21 mouse cellular contexts compared by ENCODE assay signal in the genomic region with DNA sequence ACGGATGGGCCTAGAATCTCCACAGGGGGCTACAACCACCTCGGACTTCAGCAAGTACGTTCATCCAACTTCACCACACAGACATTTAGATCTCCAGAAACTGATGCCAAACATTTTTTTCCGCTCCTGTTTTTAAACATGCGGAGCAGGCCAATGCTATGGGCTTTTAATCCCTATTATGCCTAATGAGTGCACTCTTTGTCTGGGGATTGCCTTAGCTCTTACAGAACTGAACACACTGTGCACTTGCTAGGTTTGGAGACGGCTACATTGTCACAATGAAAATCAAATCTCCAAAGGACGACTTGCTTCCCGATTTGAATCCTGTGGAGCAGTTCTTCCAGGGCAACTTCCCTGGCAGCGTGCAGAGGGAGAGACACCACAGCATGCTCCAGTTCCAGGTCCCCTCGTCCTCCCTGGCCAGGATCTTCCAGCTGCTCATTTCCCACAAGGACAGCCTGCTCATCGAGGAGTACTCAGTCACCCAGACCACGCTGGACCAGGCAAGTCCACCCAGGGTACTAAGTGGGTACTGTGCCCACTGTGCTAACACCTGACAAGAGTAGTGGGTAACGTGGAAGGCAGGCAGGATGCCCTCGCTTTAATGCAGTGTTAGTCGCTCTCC.
A peak's percentile ranks its signal among the peaks of the same experiment; 100 is the strongest.
DNase-seq lines count a peak whose midpoint lies in the region; ATAC-seq and TF ChIP-seq lines count a peak whose summit lies in the region.
"Had no signal": no experiment of that assay in that cellular context is flagged by ENCODE, and none has a peak within 500 bp of the region (broad histone marks: within the 10 kb centered on the region; RNA-seq: fewer than 3 reads in every experiment).

No protein-coding gene starts in this region.

- TF ChIP-seq CTCF in forebrain, postnatal 0 days (IDR thresholded peaks at IDR 0.05; ENCODE audit: low read depth) = no peak
- no peak for TF ChIP-seq CTCF in hindbrain, postnatal 0 days (IDR thresholded peaks at IDR 0.05; ENCODE audit: low read depth)
- TF ChIP-seq CTCF in midbrain, postnatal 0 days (IDR thresholded peaks at IDR 0.05) = no peak

- H3K9me3 ChIP-seq in forebrain, embryonic 11.5 days (ENCODE audit: control insufficient read depth, low read length) = no peaks in the 10 kb centered on the region
- H3K9me3 ChIP-seq in forebrain, postnatal 0 days (ENCODE audit: low read length) = no peaks in the 10 kb centered on the region
- no peaks in the 10 kb centered on the region for H3K9me3 ChIP-seq in hindbrain, postnatal 0 days (ENCODE audit: low read length)
- H3K9me3 ChIP-seq in hindbrain, embryonic 13.5 days = no peaks in the 10 kb centered on the region
- H3K9me3 ChIP-seq in midbrain, embryonic 12.5 days = no peaks in the 10 kb centered on the region
- no peaks in the 10 kb centered on the region for H3K9me3 ChIP-seq in midbrain, postnatal 0 days (ENCODE audit: low read length)
- H3K9me3 ChIP-seq: embryonic facial prominence, embryonic 12.5 days; heart, embryonic 12.5 days had no signal

- H3K27me3 ChIP-seq in forebrain, embryonic 11.5 days (ENCODE audit: control insufficient read depth, insufficient read depth, low read length) = no peaks in the 10 kb centered on the region
- H3K27me3 ChIP-seq in forebrain, postnatal 0 days (ENCODE audit: insufficient read depth, low read length) = no peaks in the 10 kb centered on the region
- no peaks in the 10 kb centered on the region for H3K27me3 ChIP-seq in hindbrain, postnatal 0 days (ENCODE audit: insufficient read depth, low read length)
- H3K27me3 ChIP-seq in hindbrain, embryonic 13.5 days = no peaks in the 10 kb centered on the region
- no peaks in the 10 kb centered on the region for H3K27me3 ChIP-seq in midbrain, embryonic 12.5 days
- no peaks in the 10 kb centered on the region for H3K27me3 ChIP-seq in midbrain, postnatal 0 days (ENCODE audit: insufficient read depth, low read length)
- H3K27me3 ChIP-seq: CH12.LX; embryonic facial prominence, embryonic 12.5 days; heart, embryonic 12.5 days; Patski had no signal

- no peak for DNase-seq in forebrain, embryonic 11.5 days (ENCODE audit: low spot score)
- no peak for DNase-seq in forebrain, postnatal 0 days
- DNase-seq in hindbrain, postnatal 0 days (ENCODE audit: low spot score) = peak; percentile 38
- peak; percentile 22 for DNase-seq in midbrain, postnatal 0 days (ENCODE audit: low spot score)
- no peak for DNase-seq in ovary, adult 18-20 months (ENCODE audit: low spot score)
- no peak for DNase-seq in liver
- DNase-seq: adrenal gland, adult 2 months; adrenal gland, postnatal 25 days; cerebellum, adult 2 months; embryo, embryonic 11 days; gastrocnemius, postnatal 14 days; heart, postnatal 36 days; kidney, adult 11 months had no signal

- no peak overlapping the region for H3K9ac ChIP-seq in forebrain, embryonic 11.5 days (ENCODE audit: low read length)
- H3K9ac ChIP-seq in forebrain, postnatal 0 days = no peak overlapping the region
- no peak overlapping the region for H3K9ac ChIP-seq in hindbrain, postnatal 0 days (replicated peaks; ENCODE audit: low read length)
- no peak overlapping the region for H3K9ac ChIP-seq in hindbrain, embryonic 13.5 days
- H3K9ac ChIP-seq in midbrain, embryonic 12.5 days (replicated peaks) = no peak overlapping the region
- no peak overlapping the region for H3K9ac ChIP-seq in midbrain, postnatal 0 days (replicated peaks; ENCODE audit: low read length, poor library complexity, severe bottlenecking)
- H3K9ac ChIP-seq: embryonic facial prominence, embryonic 12.5 days; heart, embryonic 12.5 days had no signal

- H3K4me1 ChIP-seq in forebrain, embryonic 11.5 days (replicated peaks; ENCODE audit: control insufficient read depth, insufficient read depth, low read length) = 0 out of 2 replicates have a peak, but pooled peaks cover 3% of the 10 kb centered on the region
- H3K4me1 ChIP-seq in forebrain, postnatal 0 days (ENCODE audit: insufficient read depth) = no peaks in the 10 kb centered on the region
- H3K4me1 ChIP-seq in hindbrain, postnatal 0 days (ENCODE audit: insufficient read depth, low read length) = no peaks in the 10 kb centered on the region
- H3K4me1 ChIP-seq in hindbrain, embryonic 13.5 days (replicated peaks) = no peaks in the 10 kb centered on the region; the same call in 1 of the 2 replicates
- peaks cover 8% of the 10 kb centered on the region for H3K4me1 ChIP-seq in midbrain, embryonic 12.5 days
- no peaks in the 10 kb centered on the region for H3K4me1 ChIP-seq in midbrain, postnatal 0 days (ENCODE audit: insufficient read depth, low read length)
- H3K4me1 ChIP-seq: embryonic facial prominence, embryonic 12.5 days; heart, embryonic 12.5 days had no signal

- 0 out of 2 replicates have a peak, but pooled peaks have one; percentile 47 for ATAC-seq in forebrain, embryonic 11.5 days (replicated peaks; ENCODE audit: low FRiP score)
- ATAC-seq in forebrain, postnatal 0 days = no peak
- ATAC-seq in hindbrain, postnatal 0 days = no peak
- no peak for ATAC-seq in hindbrain, embryonic 13.5 days (ENCODE audit: low FRiP score)
- peak; percentile 67 for ATAC-seq in midbrain, embryonic 12.5 days (ENCODE audit: low FRiP score, low read depth)
- ATAC-seq in midbrain, postnatal 0 days (ENCODE audit: low FRiP score) = no peak
- ATAC-seq: activated CD4-positive, CD25-positive, alpha-beta regulatory T cell, adult 4 months; hindbrain, embryonic 16.5 days; Patski had no signal

- no peak overlapping the region for H3K4me3 ChIP-seq in forebrain, embryonic 11.5 days (ENCODE audit: low read depth, low read length)
- no peak overlapping the region for H3K4me3 ChIP-seq in forebrain, postnatal 0 days (ENCODE audit: low read depth, low read length)
- no peak overlapping the region for H3K4me3 ChIP-seq in hindbrain, postnatal 0 days (ENCODE audit: low read length)
- no peak overlapping the region for H3K4me3 ChIP-seq in hindbrain, embryonic 13.5 days
- no peak overlapping the region for H3K4me3 ChIP-seq in midbrain, embryonic 12.5 days
- H3K4me3 ChIP-seq in midbrain, postnatal 0 days (ENCODE audit: low read depth, low read length) = no peak overlapping the region
- H3K4me3 ChIP-seq: embryonic facial prominence, embryonic 12.5 days; heart, embryonic 12.5 days had no signal

- no peak overlapping the region for H3K4me2 ChIP-seq in forebrain, embryonic 11.5 days (ENCODE audit: low read depth, low read length, severe bottlenecking)
- H3K4me2 ChIP-seq in forebrain, postnatal 0 days (ENCODE audit: low read depth) = no peak overlapping the region
- no peak overlapping the region for H3K4me2 ChIP-seq in hindbrain, postnatal 0 days (ENCODE audit: low read depth, low read length)
- H3K4me2 ChIP-seq in hindbrain, embryonic 13.5 days = no peak overlapping the region
- H3K4me2 ChIP-seq in midbrain, embryonic 12.5 days (replicated peaks) = 0 out of 2 replicates have a peak overlapping the region, but pooled peaks have one; percentile 6
- H3K4me2 ChIP-seq in midbrain, postnatal 0 days (ENCODE audit: low read depth, low read length, poor library complexity, severe bottlenecking) = no peak overlapping the region
- H3K4me2 ChIP-seq: embryonic facial prominence, embryonic 12.5 days; heart, embryonic 12.5 days had no signal

- whole genome bisulfite sequencing in forebrain, embryonic 11.5 days = 33% methylated on average over 15 of the region's 15 CpGs
- 26% methylated on average over 15 of the region's 15 CpGs for WGBS in forebrain, postnatal 0 days
- WGBS in hindbrain, postnatal 0 days = 42% methylated on average over 15 of the region's 15 CpGs
- 58% methylated on average over 15 of the region's 15 CpGs for WGBS in hindbrain, embryonic 13.5 days
- 44% methylated on average over 15 of the region's 15 CpGs for WGBS in midbrain, embryonic 12.5 days
- WGBS in midbrain, postnatal 0 days = 36% methylated on average over 15 of the region's 15 CpGs

- H3K36me3 ChIP-seq in forebrain, embryonic 11.5 days (ENCODE audit: control insufficient read depth, insufficient read depth, low read length) = no peaks in the 10 kb centered on the region
- no peaks in the 10 kb centered on the region for H3K36me3 ChIP-seq in forebrain, postnatal 0 days (ENCODE audit: insufficient read depth)
- H3K36me3 ChIP-seq in hindbrain, postnatal 0 days (ENCODE audit: insufficient read depth, low read length) = no peaks in the 10 kb centered on the region
- no peaks in the 10 kb centered on the region for H3K36me3 ChIP-seq in hindbrain, embryonic 13.5 days
- H3K36me3 ChIP-seq in midbrain, embryonic 12.5 days = no peaks in the 10 kb centered on the region
- no peaks in the 10 kb centered on the region for H3K36me3 ChIP-seq in midbrain, postnatal 0 days (ENCODE audit: insufficient read depth, low read length)
- H3K36me3 ChIP-seq: embryonic facial prominence, embryonic 12.5 days; heart, embryonic 12.5 days had no signal

- H3K27ac ChIP-seq in forebrain, embryonic 11.5 days (ENCODE audit: low read depth, low read length) = no peak overlapping the region
- no peak overlapping the region for H3K27ac ChIP-seq in forebrain, postnatal 0 days (ENCODE audit: low read depth, low read length)
- no peak overlapping the region for H3K27ac ChIP-seq in hindbrain, postnatal 0 days
- H3K27ac ChIP-seq in hindbrain, embryonic 13.5 days = no peak overlapping the region
- H3K27ac ChIP-seq in midbrain, embryonic 12.5 days (replicated peaks) = 0 out of 2 replicates have a peak overlapping the region, but pooled peaks have one; percentile 1
- no peak overlapping the region for H3K27ac ChIP-seq in midbrain, postnatal 0 days (ENCODE audit: low read depth, low read length)
- H3K27ac ChIP-seq: embryonic facial prominence, embryonic 12.5 days had no signal

Comparison
In these comparisons a context has a peak if more than half of its experiments do, and no peak if none do; other contexts are left out.
1. ATAC-seq: peak in forebrain, embryonic 11.5 days (single experiment) and midbrain, embryonic 12.5 days (single experiment); none in forebrain, postnatal 0 days (single experiment), hindbrain, postnatal 0 days (single experiment), hindbrain, embryonic 13.5 days (single experiment) and midbrain, postnatal 0 days (single experiment).
2. DNase-seq: peak in hindbrain, postnatal 0 days (single experiment) and midbrain, postnatal 0 days (single experiment); none in forebrain, embryonic 11.5 days (single experiment), forebrain, postnatal 0 days (single experiment), ovary, adult 18-20 months (single experiment) and liver (single experiment).